Comparison of ENCODE assay signal across 9 mouse cellular contexts in genomic region chr3:98417328-98417727, GRCm38 (mm10). TPM values are rescaled to one million over a fixed set of nuclear protein-coding genes. Genes with fewer than 3 reads are reported as not detected.
DNase-seq lines count a peak whose midpoint lies in the region; ATAC-seq and TF ChIP-seq lines count a peak whose summit lies in the region.
"Had no signal": no experiment of that assay in that cellular context is flagged by ENCODE, and none has a peak within 500 bp of the region (broad histone marks: within the 10 kb centered on the region; RNA-seq: fewer than 3 reads in every experiment).

No protein-coding gene starts in this region.

- H3K27me3 ChIP-seq in hindbrain, embryonic 13.5 days: no peaks in the 10 kb centered on the region
- no peaks in the 10 kb centered on the region for H3K27me3 ChIP-seq in hindbrain, embryonic 11.5 days (ENCODE audit: control insufficient read depth, insufficient read depth, low read length)
- no peaks in the 10 kb centered on the region for H3K27me3 ChIP-seq in intestine, postnatal 0 days (replicated peaks; ENCODE audit: control insufficient read depth, insufficient read depth, low read length)
- H3K27me3 ChIP-seq in midbrain, embryonic 14.5 days (ENCODE audit: control insufficient read depth, insufficient read depth, low read length): no peaks in the 10 kb centered on the region

- H3K27ac ChIP-seq in hindbrain, embryonic 13.5 days: no peak overlapping the region; the same call in 1 of the 2 replicates
- no peak overlapping the region for H3K27ac ChIP-seq in hindbrain, embryonic 11.5 days (ENCODE audit: low read depth, low read length)
- 0 out of 2 replicates have a peak overlapping the region, but pooled peaks have one; percentile 35 for H3K27ac ChIP-seq in intestine, postnatal 0 days (ENCODE audit: low read depth, low read length)
- no peak overlapping the region for H3K27ac ChIP-seq in midbrain, embryonic 14.5 days (replicated peaks; ENCODE audit: low read depth, low read length)

- H3K36me3 ChIP-seq in hindbrain, embryonic 13.5 days: peaks cover under 1% of the 10 kb centered on the region; the same call in 1 of the 2 replicates
- no peaks in the 10 kb centered on the region for H3K36me3 ChIP-seq in hindbrain, embryonic 11.5 days (ENCODE audit: control insufficient read depth, insufficient read depth, low read length)
- H3K36me3 ChIP-seq in intestine, postnatal 0 days (ENCODE audit: control insufficient read depth, insufficient read depth): no peaks in the 10 kb centered on the region
- 0 out of 2 replicates have a peak, but pooled peaks cover 2% of the 10 kb centered on the region for H3K36me3 ChIP-seq in midbrain, embryonic 14.5 days (ENCODE audit: control insufficient read depth, insufficient read depth, low read length)

- H3K4me3 ChIP-seq in hindbrain, embryonic 13.5 days: no peak overlapping the region
- no peak overlapping the region for H3K4me3 ChIP-seq in hindbrain, embryonic 11.5 days (ENCODE audit: low read depth, low read length)
- no peak overlapping the region for H3K4me3 ChIP-seq in intestine, postnatal 0 days (ENCODE audit: low read depth, low read length)
- H3K4me3 ChIP-seq in midbrain, embryonic 14.5 days (replicated peaks; ENCODE audit: low read depth, low read length): no peak overlapping the region

- no peak for DNase-seq in hindbrain, embryonic 11.5 days (ENCODE audit: low spot score)
- peak; percentile 86 to 87 for DNase-seq in cerebellum, adult 18-20 months
- DNase-seq in gonadal fat pad, adult 2 months (ENCODE audit: low read depth): peak; percentile 44
- peak; percentile 74 to 94 for DNase-seq in left cerebral cortex, postnatal 25 days (ENCODE audit: low spot score in 2 of 2)
- DNase-seq in midbrain, embryonic 14.5 days: peak; percentile 62
- peak; percentile 72 for DNase-seq in testis, postnatal 14 days (ENCODE audit: low spot score)

- ATAC-seq in hindbrain, embryonic 13.5 days (ENCODE audit: low FRiP score): peak; percentile 67
- ATAC-seq in hindbrain, embryonic 11.5 days (ENCODE audit: low FRiP score): no peak
- ATAC-seq in intestine, postnatal 0 days: peak; percentile 47
- no peak for ATAC-seq in midbrain, embryonic 14.5 days (ENCODE audit: low FRiP score, low TSS enrichment)

- no peak overlapping the region for H3K9ac ChIP-seq in hindbrain, embryonic 13.5 days
- no peak overlapping the region for H3K9ac ChIP-seq in hindbrain, embryonic 11.5 days (ENCODE audit: low read depth, low read length)
- H3K9ac ChIP-seq in intestine, postnatal 0 days (ENCODE audit: low read depth, low read length): no peak overlapping the region
- no peak overlapping the region for H3K9ac ChIP-seq in midbrain, embryonic 14.5 days (replicated peaks; ENCODE audit: low read length)

- WGBS in hindbrain, embryonic 13.5 days: 68% methylated on average over 4 of the region's 4 CpGs
- whole genome bisulfite sequencing in hindbrain, embryonic 11.5 days: 83% methylated on average over 4 of the region's 4 CpGs
- WGBS in intestine, postnatal 0 days: 15% methylated on average over 4 of the region's 4 CpGs
- 71% methylated on average over 4 of the region's 4 CpGs for WGBS in midbrain, embryonic 14.5 days

- TF ChIP-seq CTCF in intestine, postnatal 0 days (IDR thresholded peaks at IDR 0.05; ENCODE audit: low read depth): no peak

- intact Hi-C loops in left cerebral cortex, postnatal 25 days (cut with DNase I): loop anchor here (5.0 kb wide), 1 partner anchor 715 kb away; no protein-coding TSS in a partner anchor

- H3K9me3 ChIP-seq in hindbrain, embryonic 13.5 days: no peaks in the 10 kb centered on the region
- no peaks in the 10 kb centered on the region for H3K9me3 ChIP-seq in hindbrain, embryonic 11.5 days (ENCODE audit: control insufficient read depth, low read length)
- no peaks in the 10 kb centered on the region for H3K9me3 ChIP-seq in intestine, postnatal 0 days (ENCODE audit: control insufficient read depth)
- no peaks in the 10 kb centered on the region for H3K9me3 ChIP-seq in midbrain, embryonic 14.5 days (ENCODE audit: control insufficient read depth, low read length)

- H3K4me1 ChIP-seq in hindbrain, embryonic 13.5 days (replicated peaks): peaks cover 13% of the 10 kb centered on the region
- no peaks in the 10 kb centered on the region for H3K4me1 ChIP-seq in hindbrain, embryonic 11.5 days (replicated peaks; ENCODE audit: control insufficient read depth, insufficient read depth, low read length)
- H3K4me1 ChIP-seq in intestine, postnatal 0 days (replicated peaks; ENCODE audit: control insufficient read depth, insufficient read depth, low read length): peaks cover 18% of the 10 kb centered on the region; the same call in 1 of the 2 replicates
- H3K4me1 ChIP-seq in midbrain, embryonic 14.5 days (ENCODE audit: control insufficient read depth, insufficient read depth, low read length): no peaks in the 10 kb centered on the region

- H3K4me2 ChIP-seq in hindbrain, embryonic 13.5 days: no peak overlapping the region
- H3K4me2 ChIP-seq in hindbrain, embryonic 11.5 days (replicated peaks; ENCODE audit: low read depth, low read length): no peak overlapping the region
- no peak overlapping the region for H3K4me2 ChIP-seq in intestine, postnatal 0 days (replicated peaks; ENCODE audit: low read depth)
- no peak overlapping the region for H3K4me2 ChIP-seq in midbrain, embryonic 14.5 days (ENCODE audit: low read length)

RNA-seq across cellular contexts. Expression of gene Zfp697, which starts 35.1 kb away (rescaled TPM):
- 15.9 and 16.6 TPM in 2 replicates for polyA plus RNA-seq in hindbrain, embryonic 13.5 days (2015; fragmentation: Nextera tagmentation; extraction: Ambion mirVana)
- 12.2 and 15.5 TPM in 2 replicates for polyA plus RNA-seq in hindbrain, embryonic 11.5 days (2014; fragmentation: Nextera tagmentation; extraction: Ambion mirVana)
- polyA plus RNA-seq in gonadal fat pad, adult 2 months (2012; rRNA removed): 13.0 and 18.2 TPM in 2 replicates
- polyA plus RNA-seq in intestine, postnatal 0 days (2015; fragmentation: Nextera tagmentation; extraction: Ambion mirVana): 6.2 and 6.6 TPM in 2 replicates
- total RNA-seq in left cerebral cortex, postnatal 25 days (2021): 10 to 100 TPM; 33.6 to 34.9 TPM
- 21.3 and 25.5 TPM in 2 replicates for polyA plus RNA-seq in midbrain, embryonic 14.5 days (2014; fragmentation: Nextera tagmentation; extraction: Ambion mirVana)

RNA-seq across cellular contexts. Expression of gene Gm4450, which starts 39.6 kb away (rescaled TPM):
- 0.19 and 0.26 TPM in 2 replicates for polyA plus RNA-seq in hindbrain, embryonic 13.5 days (2015; fragmentation: Nextera tagmentation; extraction: Ambion mirVana)
- not detected in 2 replicates for polyA plus RNA-seq in hindbrain, embryonic 11.5 days (2014; fragmentation: Nextera tagmentation; extraction: Ambion mirVana)
- not detected in 2 replicates for polyA plus RNA-seq in gonadal fat pad, adult 2 months (2012; rRNA removed)
- not detected in 2 replicates for polyA plus RNA-seq in intestine, postnatal 0 days (2015; fragmentation: Nextera tagmentation; extraction: Ambion mirVana)
- not detected for total RNA-seq in left cerebral cortex, postnatal 25 days (2021)
- polyA plus RNA-seq in midbrain, embryonic 14.5 days (2014; fragmentation: Nextera tagmentation; extraction: Ambion mirVana): not detected in 2 replicates
- total RNA-seq: layer of hippocampus, postnatal 25 days had no signal

Comparison
In these comparisons a context has a peak if more than half of its experiments do, and no peak if none do; other contexts are left out.
1. ATAC-seq: peak in hindbrain, embryonic 13.5 days (single experiment) and intestine, postnatal 0 days (single experiment); none in hindbrain, embryonic 11.5 days (single experiment) and midbrain, embryonic 14.5 days (single experiment).